Mouse (Mus musculus): Measurements from ENCODE around the gene Bag2. TPM values are rescaled to one million over a fixed set of nuclear protein-coding genes. Genes with fewer than 3 reads are reported as not detected.

The Bag2 gene
- total and polyA plus RNA-seq, 3 experiments: 74.2 to 88.8 TPM; not detected in 1

DNA sequence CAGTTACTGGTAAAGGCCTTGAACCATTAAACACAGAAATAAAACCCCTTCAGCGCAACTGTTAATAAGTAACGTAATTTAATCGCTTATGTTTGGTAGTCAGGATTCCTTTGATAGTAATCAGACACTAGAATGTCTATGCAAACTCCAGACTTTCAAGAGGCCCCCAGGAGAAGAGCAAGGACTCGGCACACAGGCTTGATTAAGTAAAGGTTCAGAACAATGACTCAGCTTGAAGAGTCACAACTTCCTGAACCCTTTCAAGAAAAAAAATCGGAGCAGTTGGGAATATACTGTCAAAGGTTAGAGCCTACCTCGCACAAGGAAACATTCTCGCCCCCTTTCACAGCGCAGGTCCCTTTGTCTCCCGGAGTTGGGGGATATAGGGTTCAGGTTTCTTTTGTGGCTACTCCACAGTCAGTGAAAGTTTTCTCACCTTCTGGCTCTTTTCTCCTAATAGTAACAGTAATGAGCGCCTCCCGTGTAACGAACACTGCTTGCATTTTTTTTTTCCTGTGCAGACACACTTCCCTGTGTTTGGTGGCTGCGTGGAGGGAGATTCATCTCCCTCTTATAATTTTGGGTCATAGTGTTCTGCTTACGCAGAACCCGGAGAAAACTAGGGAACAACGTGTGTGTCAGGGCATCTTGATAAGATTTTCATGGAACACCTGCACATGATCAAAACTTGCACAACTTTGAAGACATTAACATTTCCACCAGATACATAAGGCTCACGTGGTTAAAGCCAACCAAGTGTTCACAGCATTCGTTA lies 1.1 kb downstream of the Bag2 start:
- Histone ChIP-seq H3K79me2 (ENCODE audit: control insufficient read depth, insufficient read depth, low read length, poor library complexity) (peaks cover 53% of the 10 kb centered on the region), H3K4me1 (ENCODE audit: control insufficient read depth in 1 of 2, insufficient read depth in 2 of 2, low read length in 2 of 2) (peaks cover 7 to 19% of the 10 kb centered on the region in 2 experiments), H3K4me3 (ENCODE audit: control insufficient read depth in 1 of 2, insufficient read depth in 1 of 2, low read depth in 2 of 2, low read length in 2 of 2) (peak overlapping the region; percentile 77 to 78), H3K9me3 (replicated peaks; ENCODE audit: insufficient read depth, low read length) (no peaks in the 10 kb centered on the region), H3K36me3 (ENCODE audit: control insufficient read depth in 1 of 2, insufficient read depth in 2 of 2, low read length in 2 of 2) (peaks cover 2 to 24% of the 10 kb centered on the region in 2 experiments), H3K27ac (ENCODE audit: control insufficient read depth, low read depth, low read length) (peak overlapping the region; percentile 75), H3K9ac (ENCODE audit: control insufficient read depth, low read depth, low read length, poor library complexity, severe bottlenecking) (peak overlapping the region; percentile 87), H3K27me3 (ENCODE audit: control insufficient read depth in 1 of 2, insufficient read depth in 2 of 2, low read length in 2 of 2) (no peaks in the 10 kb centered on the region)
- TF ChIP-seq ETS1 (IDR thresholded peaks at IDR 0.05; ENCODE audit: low read depth, low read length): 0 out of 2 replicates have a peak, but pooled peaks have one; percentile 7
- peak; percentile 6; the same call in 1 of the 2 replicates for TF ChIP-seq SIN3A (IDR thresholded peaks at IDR 0.05; ENCODE audit: low read length)
- peak; percentile 67 for TF ChIP-seq USF1 (IDR thresholded peaks at IDR 0.05; ENCODE audit: low read depth, low read length)
- no peak for TF ChIP-seq ZKSCAN1 (IDR thresholded peaks at IDR 0.05; ENCODE audit: low read depth, low read length)
- TF ChIP-seq EP300 (IDR thresholded peaks at IDR 0.05; ENCODE audit: low read depth in 1 of 2, low read length in 2 of 2): peak in 1 of 2 experiments; percentile 21; a peak in 3 of 4 replicates
- no peak for TF ChIP-seq TAL1 (IDR thresholded peaks at IDR 0.05; ENCODE audit: low read length)
- no peak for TF ChIP-seq UBTF (IDR thresholded peaks at IDR 0.05; ENCODE audit: borderline replicate concordance, insufficient read depth, low read depth, low read length)
- 0 out of 2 replicates have a peak, but pooled peaks have one; percentile 6 for TF ChIP-seq HCFC1 (IDR thresholded peaks at IDR 0.05; ENCODE audit: low read depth, low read length)
- TF ChIP-seq GATA1 (IDR thresholded peaks at IDR 0.05; ENCODE audit: low read depth, low read length): peak; percentile 22; the same call in 1 of the 2 replicates
- peak; percentile 5; the same call in 1 of the 2 replicates for TF ChIP-seq MYC (IDR thresholded peaks at IDR 0.05; ENCODE audit: low read depth, low read length)
- no peak for TF ChIP-seq USF2 (IDR thresholded peaks at IDR 0.05; ENCODE audit: borderline replicate concordance in 1 of 2, insufficient read depth in 1 of 2, low read depth in 1 of 2, low read length in 2 of 2)
- no peak for TF ChIP-seq ZMIZ1 (IDR thresholded peaks at IDR 0.05; ENCODE audit: low read depth, low read length)
- TF ChIP-seq KAT2A (conservative IDR thresholded peaks at IDR 0.05; ENCODE audit: low read depth, low read length): no peak
- peak; percentile 12; the same call in 1 of the 2 replicates for TF ChIP-seq NELFE (IDR thresholded peaks at IDR 0.05; ENCODE audit: low read depth, low read length)
- TF ChIP-seq CHD1 (IDR thresholded peaks at IDR 0.05; ENCODE audit: low read depth, low read length): peak; percentile 67; the same call in 1 of the 2 replicates
- TF ChIP-seq MEF2A (IDR thresholded peaks at IDR 0.05; ENCODE audit: extremely low read depth, insufficient replicate concordance, low read depth, low read length, poor library complexity, severe bottlenecking): no peak
- peak; percentile 56 for TF ChIP-seq TBP (IDR thresholded peaks at IDR 0.05; ENCODE audit: low read depth, low read length)
- TF ChIP-seq ELF1 (IDR thresholded peaks at IDR 0.05; ENCODE audit: low read depth, low read length): no peak
- no peak for TF ChIP-seq SMC3 (IDR thresholded peaks at IDR 0.05; ENCODE audit: low read depth, low read length)
- TF ChIP-seq ZNF384 (IDR thresholded peaks at IDR 0.05; ENCODE audit: low read depth, low read length): peak; percentile 72; the same call in 1 of the 2 replicates
- TF ChIP-seq RAD21 (IDR thresholded peaks at IDR 0.05; ENCODE audit: low read depth, low read length): no peak
- TF ChIP-seq MAFK (IDR thresholded peaks at IDR 0.05; ENCODE audit: borderline replicate concordance, low read depth, low read length): 0 out of 2 replicates have a peak, but pooled peaks have one; percentile 30
- DNase-seq (ENCODE audit: low read depth, low spot score): peak; percentile 71

All from MEL (cell line).